Mouse (Mus musculus) lung, postnatal 25 days (tissue): ENCODE data around the gene Rspo4.

Source experiments
- DNase-seq: peaks from one replicate; pipeline ENCODE4 v3.0.0; 2022; ENCODE audit warnings: low spot score

The Rspo4 gene

DNA sequence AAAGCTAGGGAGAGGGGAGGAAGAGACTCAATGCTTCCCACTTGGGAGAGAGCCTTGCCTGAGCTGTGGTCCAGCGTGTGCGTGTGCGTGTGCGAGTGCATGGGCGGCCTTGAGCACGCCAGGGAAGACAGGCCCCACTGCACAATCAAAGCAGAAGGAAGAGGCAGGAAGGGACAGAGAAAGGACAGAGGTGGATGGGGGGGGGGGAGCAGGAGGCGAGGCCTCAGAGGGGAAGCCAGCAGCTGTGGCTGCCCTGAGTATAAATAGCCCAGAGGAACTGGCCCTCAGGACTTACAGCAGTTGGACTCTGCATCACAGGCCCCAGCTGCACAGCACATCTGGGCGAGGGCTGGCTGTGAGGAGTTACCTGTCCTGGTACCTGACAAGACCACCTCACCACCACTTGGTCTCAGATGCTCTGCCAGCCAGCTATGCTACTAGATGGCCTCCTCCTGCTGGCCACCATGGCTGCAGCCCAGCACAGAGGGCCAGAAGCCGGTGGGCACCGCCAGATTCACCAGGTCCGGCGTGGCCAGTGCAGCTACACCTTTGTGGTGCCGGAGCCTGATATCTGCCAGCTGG is 68.3 kb downstream of the Rspo4 start, which contains the start of gene Angpt4:
Gene Angpt4, plus strand, starts transcription at position 292 of the 582 bp plus-strand sequence.
- no peak for DNase-seq

DNA sequence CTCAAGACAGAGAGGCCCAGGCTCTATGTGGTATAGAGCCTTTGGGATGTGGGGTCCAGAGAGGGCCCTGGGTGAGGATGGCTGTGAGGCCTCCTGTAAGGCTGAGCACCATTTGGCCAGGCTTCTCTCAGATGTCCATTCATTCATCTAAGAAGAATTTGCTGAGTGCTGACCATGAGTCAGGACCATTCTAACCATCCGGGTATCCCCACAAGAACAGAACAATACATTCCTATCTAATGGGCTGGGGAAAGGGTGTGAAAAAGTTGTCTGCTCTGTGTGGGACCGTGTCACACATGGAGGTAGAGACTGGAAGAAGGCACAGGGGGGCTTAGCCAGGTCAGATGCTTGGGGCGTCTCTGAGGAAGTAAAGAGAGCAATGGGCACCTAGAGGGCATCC is 69.0 kb downstream of the Rspo4 start:
- no peak for DNase-seq

DNA sequence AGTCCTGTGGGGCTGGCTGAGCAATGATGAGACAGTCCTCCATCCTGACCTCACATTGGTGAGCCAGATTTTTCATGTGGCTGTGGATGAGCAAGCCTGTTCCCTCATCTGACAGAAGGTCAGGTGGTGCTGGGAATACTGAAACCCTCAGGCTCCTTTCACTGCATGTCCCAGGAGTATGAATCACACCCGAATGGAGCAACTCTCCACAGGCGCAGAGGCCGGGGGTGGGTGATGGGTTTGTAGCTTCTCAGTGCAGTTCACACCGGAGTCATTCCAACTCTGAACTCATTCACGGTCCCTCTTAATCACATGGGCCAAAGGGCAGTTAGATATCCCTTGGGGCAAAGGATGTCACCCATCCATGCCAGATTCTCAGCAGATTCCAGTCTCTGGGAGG is 71.4 kb downstream of the Rspo4 start:
- DNase-seq, result no peak

DNA sequence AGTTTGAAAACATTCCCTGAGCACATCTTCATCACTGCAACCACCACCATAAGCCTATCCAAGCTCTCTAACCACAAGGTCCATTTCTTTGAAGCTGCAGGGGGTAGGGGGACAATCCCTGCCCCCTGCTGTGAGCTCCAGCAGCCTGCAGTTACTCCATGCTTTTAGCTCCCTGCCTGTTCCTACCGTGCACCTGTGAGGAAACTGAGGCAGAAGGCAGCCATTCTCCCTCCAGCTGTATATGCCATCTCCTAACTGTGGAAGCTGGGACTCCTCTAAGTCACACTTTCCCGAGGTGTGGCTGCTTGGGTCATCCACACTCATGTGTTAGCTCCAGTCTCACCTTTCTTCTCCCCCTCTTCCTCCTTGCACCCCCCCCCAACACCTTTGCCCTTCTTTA is 72.4 kb downstream of the Rspo4 start:
- DNase-seq, result no peak

DNA sequence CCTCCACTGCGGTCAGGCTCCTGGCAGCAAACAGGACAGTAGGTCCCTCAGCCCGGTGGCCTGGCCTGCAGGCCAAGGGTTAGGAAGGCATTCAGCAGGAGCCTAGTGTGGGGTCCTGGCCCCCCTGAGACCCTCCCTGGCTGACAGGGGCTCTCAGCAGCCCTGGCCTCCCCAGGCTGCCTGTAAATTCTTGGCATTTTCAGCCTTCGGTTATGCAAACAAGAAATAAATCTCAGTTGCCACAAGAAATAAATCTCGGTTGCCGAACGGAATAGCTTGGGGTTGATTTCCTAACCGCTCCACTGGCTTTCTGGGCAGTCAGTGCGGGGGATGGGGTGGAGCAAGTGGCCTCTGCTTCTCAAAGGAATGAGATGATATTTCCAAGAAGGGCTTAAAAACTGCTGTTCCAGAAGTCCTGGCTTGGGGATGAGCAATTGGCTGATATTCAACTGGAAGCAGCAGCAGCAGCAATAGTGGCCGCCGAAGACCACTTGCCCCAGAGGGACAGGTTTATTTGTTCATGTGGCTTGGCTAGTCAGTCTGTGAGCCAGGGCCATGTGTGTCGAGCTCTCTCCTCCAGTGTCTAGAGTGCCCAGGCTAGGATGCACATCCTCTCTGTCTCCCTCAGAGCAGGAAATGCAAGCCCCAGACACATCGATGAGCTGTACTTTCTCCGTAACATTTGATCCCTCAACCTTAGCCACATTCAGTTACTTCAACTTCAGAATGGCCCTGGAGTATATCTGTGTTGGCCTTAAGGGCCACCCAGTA is 73.5 kb downstream of the Rspo4 start:
- DNase-seq, result peak; percentile 37

DNA sequence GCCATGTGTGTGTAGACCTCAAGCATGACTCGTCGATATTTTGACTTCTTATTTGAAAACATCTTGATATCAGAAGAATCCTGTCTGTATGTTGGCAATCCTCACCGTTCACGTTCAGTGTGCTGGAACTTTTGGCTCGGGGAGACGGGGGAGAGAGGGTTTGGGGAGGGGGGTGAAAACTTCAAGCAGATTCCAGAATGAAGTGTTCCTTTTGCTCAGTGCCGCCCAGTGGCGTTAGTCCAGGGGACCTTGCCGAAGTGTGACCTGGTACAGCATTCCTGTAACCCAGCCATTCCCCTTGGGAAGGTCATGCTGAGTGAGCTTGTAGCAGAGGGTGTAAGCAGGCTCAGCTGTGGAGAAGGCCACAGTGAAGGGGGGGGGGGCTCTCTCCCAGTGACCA is 76.4 kb downstream of the Rspo4 start:
- no peak for DNase-seq

DNA sequence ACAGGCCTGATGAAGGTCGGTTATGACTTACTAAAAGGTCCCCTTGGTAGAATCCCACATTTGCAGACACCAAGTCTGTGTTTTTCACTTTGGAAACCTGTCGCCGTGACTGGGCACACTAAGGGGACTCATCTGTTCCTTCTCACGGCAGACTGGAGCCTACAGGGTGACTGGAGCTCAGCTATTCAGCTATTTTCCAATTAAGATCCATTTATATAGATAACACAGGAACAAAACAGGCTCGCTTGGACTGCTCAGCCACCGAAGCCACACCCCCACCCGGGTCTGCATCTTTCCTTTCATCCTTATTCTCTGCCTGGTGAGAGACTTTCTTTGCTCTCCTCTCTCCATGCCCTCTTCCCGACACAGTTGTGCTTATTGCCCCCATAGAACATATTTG is 78.3 kb downstream of the Rspo4 start:
- DNase-seq, result no peak

DNA sequence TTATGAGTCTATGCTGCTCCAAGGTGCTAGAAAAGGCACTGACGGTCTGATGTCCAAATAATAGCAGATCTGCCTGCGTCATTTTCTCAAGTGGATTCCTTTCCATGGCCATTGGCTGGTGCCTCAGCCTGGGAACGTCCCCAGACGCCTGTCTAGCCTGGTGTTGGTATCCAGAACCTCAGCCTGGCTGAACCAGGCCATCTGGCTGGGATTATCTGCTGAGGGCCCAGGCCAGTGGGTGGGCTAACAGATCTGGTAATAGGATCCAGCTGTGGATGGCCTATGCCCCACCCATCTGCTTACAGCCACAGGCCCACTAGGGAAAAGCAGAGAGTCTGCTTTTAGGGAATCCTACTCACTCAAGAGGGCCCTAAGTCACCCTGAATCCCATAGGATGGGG is 78.9 kb downstream of the Rspo4 start:
- DNase-seq, result peak; percentile 45
